Mouse (Mus musculus) cerebellum, adult 9-10 months (tissue): ENCODE measurements around the gene Klc3.

Source experiments
- DNase-seq: peaks from one replicate; pipeline ENCODE4 v3.0.0; 2022

Klc3 gene

DNA sequence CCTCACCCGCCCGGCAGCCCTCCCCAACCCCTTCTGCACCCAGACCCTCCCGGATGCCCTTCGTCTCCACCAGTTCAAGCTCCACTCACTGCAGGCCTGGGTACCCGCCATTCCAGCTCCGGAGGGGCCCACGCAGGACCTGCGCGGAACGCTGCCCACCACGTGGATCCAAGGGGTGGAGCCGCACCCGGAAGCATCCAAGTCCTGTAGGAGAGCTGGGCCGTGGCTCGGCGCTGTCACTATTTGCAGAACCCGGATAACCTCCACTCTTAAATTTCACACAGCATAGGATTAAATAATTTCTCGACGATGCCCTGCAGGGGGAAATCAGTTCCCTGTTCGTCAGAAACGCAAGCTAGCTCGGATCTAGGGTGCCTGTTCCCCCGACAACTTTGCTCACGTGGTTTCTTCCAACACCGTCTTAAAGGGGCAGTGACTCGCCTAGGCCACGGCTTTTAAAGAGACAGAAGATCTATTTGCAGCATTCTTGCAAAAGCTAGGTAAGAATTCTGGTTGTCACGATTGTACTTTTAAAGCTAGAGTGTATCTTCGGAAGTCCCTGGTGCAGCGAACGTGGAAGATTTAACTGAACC, 44.5 kb downstream of the Klc3 start, which contains the start of the genes Cd3eap and Ppp1r13l:
Gene Cd3eap, minus strand, starts transcription at position 185 of the 593 bp plus-strand sequence.
Gene Ppp1r13l, plus strand, starts transcription at position 451 of the 593 bp plus-strand sequence.
- DNase-seq, result peak; percentile 90

- no peak for DNase-seq
These were observed 45.3 kb downstream of the Klc3 start for GRCm38 (mm10) chr7:19358634-19359033.

DNA sequence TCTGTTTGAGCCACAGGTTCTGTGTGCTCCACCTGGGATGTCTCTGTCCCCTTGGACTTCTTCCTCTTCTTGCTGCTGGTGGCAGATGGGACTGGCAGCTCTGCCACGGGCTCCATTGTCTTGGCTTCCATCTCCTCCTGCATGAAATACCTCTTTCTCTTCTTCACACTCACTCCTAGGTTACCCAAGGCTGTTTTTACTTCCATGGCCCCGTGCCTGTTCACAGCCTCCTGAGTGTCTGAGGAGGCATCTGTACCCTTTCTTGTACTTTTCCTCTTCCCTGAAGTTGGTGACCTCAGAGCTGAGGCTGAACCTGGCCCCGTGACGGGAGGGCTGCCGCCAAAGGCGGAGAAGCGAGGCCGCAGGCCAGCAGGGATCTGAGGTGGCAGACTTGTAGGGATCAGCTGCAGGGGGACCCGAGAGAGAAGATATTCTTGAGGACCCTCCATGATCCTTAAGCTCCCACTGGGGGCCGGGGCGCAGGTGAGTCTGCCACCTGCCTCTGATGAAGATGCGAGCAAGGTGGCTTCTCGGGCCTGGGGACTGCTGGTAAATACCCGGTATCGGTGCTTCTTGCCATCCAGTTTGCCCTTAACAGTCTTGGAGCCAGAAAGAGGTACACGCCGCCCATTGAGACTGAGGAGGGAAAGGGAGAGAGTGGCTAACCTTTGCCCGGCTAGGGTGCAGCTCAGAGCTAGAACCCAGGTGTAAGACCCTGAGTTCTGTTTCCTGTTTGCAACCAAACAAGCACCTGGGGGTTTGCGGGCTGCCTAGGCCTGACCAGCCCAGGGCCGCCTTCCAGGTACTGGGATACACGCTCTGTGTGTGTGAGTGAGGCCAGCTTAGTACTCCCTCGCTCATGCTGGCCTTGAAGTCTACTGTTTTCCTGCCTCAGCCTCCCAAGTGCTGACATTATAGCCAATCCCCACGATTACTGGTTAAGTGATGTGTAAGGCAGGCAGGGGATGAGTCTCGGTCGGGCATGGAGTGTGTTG, 46.2 kb downstream of the Klc3 start:
- no peak for DNase-seq

DNA sequence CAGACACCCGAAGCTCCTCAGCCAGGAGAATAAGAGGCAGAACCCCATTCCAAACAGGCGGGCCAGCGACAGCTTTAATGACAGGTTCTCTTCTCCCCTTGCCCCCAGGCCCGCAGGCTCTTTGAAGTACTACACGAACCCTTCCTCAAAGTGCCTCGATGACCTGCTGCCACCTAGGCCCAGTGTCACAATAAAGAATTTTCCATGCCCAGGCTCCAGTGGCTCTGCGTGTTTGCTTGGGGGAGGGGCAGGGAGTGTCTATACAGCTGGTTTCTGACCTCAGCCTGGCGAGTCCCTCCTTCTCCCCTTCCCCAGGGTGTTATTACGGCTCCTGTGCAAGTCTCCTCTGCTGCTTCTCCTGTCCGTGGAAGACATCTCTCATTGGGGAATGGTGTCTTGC, 47.6 kb downstream of the Klc3 start:
- DNase-seq, result no peak

- no peak for DNase-seq
These were observed 48.9 kb downstream of the Klc3 start for GRCm38 (mm10) chr7:19354991-19355390.

GRCm38 (mm10) chr7:19350221-19350620, 53.7 kb downstream of the Klc3 start:
- DNase-seq, result no peak

- no peak for DNase-seq
These were observed 54.6 kb downstream of the Klc3 start for GRCm38 (mm10) chr7:19349188-19349915.

GRCm38 (mm10) chr7:19344938-19345471, 58.9 kb downstream of the Klc3 start:
- DNase-seq, result peak; percentile 98
